Mouse (Mus musculus) forebrain, embryonic 11.5 days (tissue): ENCODE measurements around the gene Rtn4. TPM values are rescaled to one million over a fixed set of nuclear protein-coding genes. Genes with fewer than 3 reads are reported as not detected.

Source experiments
- ATAC-seq: fragments of 200-750 bp; cut with Nextera tagmentation; replicated peaks from 2 replicates; pipeline ENCODE4 v1.8.0; 2017; ENCODE audit warnings: moderate TSS enrichment; ENCODE audit not compliant: low FRiP score
- DNase-seq: peaks from one replicate; pipeline ENCODE4 v3.0.0-alpha.2; 2017; ENCODE audit warnings: low spot score
- H3K27ac ChIP-seq: fragments of 300-500 bp; sonication (generic); 2 replicates; pipeline ENCODE4 v1.5.1; 2014; ENCODE audit warnings: low read depth, low read length
- H3K27me3 ChIP-seq: fragments of 300-500 bp; sonication (generic); 2 replicates; pipeline ENCODE4 v1.6.1; 2014; ENCODE audit warnings: mild to moderate bottlenecking, low read length, mixed read lengths; ENCODE audit not compliant: control insufficient read depth, insufficient read depth
- H3K36me3 ChIP-seq: fragments of 300-500 bp; sonication (generic); 2 replicates; pipeline ENCODE4 v1.6.1; 2014; ENCODE audit warnings: mild to moderate bottlenecking, low read length, moderate library complexity, mixed read lengths; ENCODE audit not compliant: control insufficient read depth, insufficient read depth
- H3K4me1 ChIP-seq: fragments of 300-500 bp; sonication (generic); replicated peaks from 2 replicates; pipeline ENCODE4 v1.6.1; 2014; ENCODE audit warnings: low read length, mixed read lengths; ENCODE audit not compliant: control insufficient read depth, insufficient read depth
- H3K4me2 ChIP-seq: fragments of 300-500 bp; sonication (generic); 2 replicates; pipeline ENCODE4 v1.6.1; 2014; ENCODE audit warnings: low read depth, mild to moderate bottlenecking, low read length, moderate library complexity, mixed read lengths; ENCODE audit not compliant: severe bottlenecking
- H3K4me3 ChIP-seq: fragments of 300-500 bp; sonication (generic); 2 replicates; pipeline ENCODE4 v1.5.1; 2014; ENCODE audit warnings: low read depth, low read length
- H3K9ac ChIP-seq: fragments of 300-500 bp; sonication (generic); 2 replicates; pipeline ENCODE4 v1.6.1; 2014; ENCODE audit warnings: low read length
- H3K9me3 ChIP-seq: fragments of 300-500 bp; sonication (generic); 2 replicates; pipeline ENCODE4 v1.6.1; 2016; ENCODE audit warnings: low read length, mixed read lengths; ENCODE audit not compliant: control insufficient read depth
- WGBS: fragments of 180-500 bp; shearing (Covaris S2); extraction: QIAGEN DNeasy Blood & Tissue Kit; methylation state at CpG from one replicate; pipeline ENCODE4 v1.1.7; 2014; 5-methylcytosine and 5-hydroxymethylcytosine counted together
- polyA plus RNA-seq: library from polyadenylated mRNA; unstranded; fragments of >200 nt; fragmentation: Nextera tagmentation; extraction: Ambion mirVana; gene quantifications from 2 replicates; pipeline ENCODE4 v1.2.1, GENCODE M21; 2014

Gene Rtn4
- polyA plus RNA-seq, 1 experiment from 2014 or later, result 70.0 TPM

- ATAC-seq, result no peak
- H3K4me2 ChIP-seq, result no peak overlapping the region
Measured at GRCm38 (mm10) chr11:29761387-29761786, 68.6 kb downstream of the Rtn4 start.

GRCm38 (mm10) chr11:29762768-29763167 is 70.0 kb downstream of the Rtn4 start:
- Histone ChIP-seq H3K9ac (no peak overlapping the region), H3K4me3 (no peak overlapping the region), H3K4me2 (no peak overlapping the region), H3K27me3 (peaks cover 2% of the 10 kb centered on the region; the same call in 1 of the 2 replicates), H3K27ac (no peak overlapping the region), H3K9me3 (no peaks in the 10 kb centered on the region), H3K36me3 (no peaks in the 10 kb centered on the region), H3K4me1 (no peaks in the 10 kb centered on the region; the same call in 1 of the 2 replicates)
- 94% methylated on average over 1 of the region's 1 CpGs for WGBS
- ATAC-seq, result no peak
- no peak for DNase-seq

More at GRCm38 (mm10) chr11:29761387-29761786, 68.6 kb downstream of the Rtn4 start:
- 90% methylated on average over 9 of the region's 9 CpGs for WGBS
- no peak overlapping the region for H3K4me3 ChIP-seq
- H3K9ac ChIP-seq, result no peak overlapping the region
- no peaks in the 10 kb centered on the region; the same call in 1 of the 2 replicates for H3K4me1 ChIP-seq
- no peak for DNase-seq
- H3K36me3 ChIP-seq, result no peaks in the 10 kb centered on the region
- no peak overlapping the region for H3K27ac ChIP-seq
- H3K27me3 ChIP-seq, result peaks cover 2% of the 10 kb centered on the region; the same call in 1 of the 2 replicates
- H3K9me3 ChIP-seq, result no peaks in the 10 kb centered on the region

- ATAC-seq, result no peak
- Histone ChIP-seq H3K36me3 (no peaks in the 10 kb centered on the region), H3K27ac (no peak overlapping the region), H3K4me1 (no peaks in the 10 kb centered on the region; the same call in 1 of the 2 replicates), H3K27me3 (peaks cover 2% of the 10 kb centered on the region; the same call in 1 of the 2 replicates), H3K9ac (no peak overlapping the region), H3K4me2 (no peak overlapping the region), H3K4me3 (no peak overlapping the region), H3K9me3 (no peaks in the 10 kb centered on the region)
- no peak for DNase-seq
- 40% methylated on average over 4 of the region's 4 CpGs for WGBS
Measured at GRCm38 (mm10) chr11:29765063-29765462, 72.3 kb downstream of the Rtn4 start.

GRCm38 (mm10) chr11:29766313-29766982 is 73.7 kb downstream of the Rtn4 start:
- DNase-seq (no peak), ATAC-seq (no peak)
- 84% methylated on average over 11 of the region's 11 CpGs for WGBS
- Histone ChIP-seq H3K4me2 (no peak overlapping the region), H3K36me3 (no peaks in the 10 kb centered on the region), H3K9me3 (no peaks in the 10 kb centered on the region), H3K9ac (no peak overlapping the region), H3K27ac (no peak overlapping the region), H3K4me3 (no peak overlapping the region), H3K4me1 (no peaks in the 10 kb centered on the region; the same call in 1 of the 2 replicates), H3K27me3 (peaks cover 2% of the 10 kb centered on the region; the same call in 1 of the 2 replicates)

- no peak overlapping the region for H3K4me3 ChIP-seq
- DNase-seq (no peak), ATAC-seq (0 out of 2 replicates have a peak, but pooled peaks have one; percentile 18)
- H3K36me3 ChIP-seq, result no peaks in the 10 kb centered on the region
- H3K27ac ChIP-seq, result no peak overlapping the region
- H3K4me1 ChIP-seq, result no peaks in the 10 kb centered on the region; the same call in 1 of the 2 replicates
- no peak overlapping the region for H3K4me2 ChIP-seq
- H3K9ac ChIP-seq, result no peak overlapping the region
- no peaks in the 10 kb centered on the region for H3K9me3 ChIP-seq
- H3K27me3 ChIP-seq, result peaks cover 2% of the 10 kb centered on the region; the same call in 1 of the 2 replicates
Measured at GRCm38 (mm10) chr11:29768523-29768922, 75.8 kb downstream of the Rtn4 start.

- Histone ChIP-seq H3K27me3 (peaks cover 2% of the 10 kb centered on the region; the same call in 1 of the 2 replicates), H3K27ac (no peak overlapping the region), H3K9me3 (no peaks in the 10 kb centered on the region), H3K36me3 (no peaks in the 10 kb centered on the region), H3K4me2 (no peak overlapping the region), H3K9ac (no peak overlapping the region), H3K4me1 (no peaks in the 10 kb centered on the region), H3K4me3 (no peak overlapping the region)
- no peak for ATAC-seq
- WGBS, result 60% methylated on average over 3 of the region's 3 CpGs
- DNase-seq, result no peak
Measured at GRCm38 (mm10) chr11:29770666-29771400, 78.1 kb downstream of the Rtn4 start.

- H3K9ac ChIP-seq, result no peak overlapping the region
- 87% methylated on average over 1 of the region's 1 CpGs for WGBS
Measured at GRCm38 (mm10) chr11:29772279-29772678, 79.5 kb downstream of the Rtn4 start.

GRCm38 (mm10) chr11:29774296-29774695 is 81.5 kb downstream of the Rtn4 start:
- no peaks in the 10 kb centered on the region for H3K4me1 ChIP-seq
- no peak overlapping the region for H3K4me2 ChIP-seq
- no peak overlapping the region for H3K9ac ChIP-seq
- ATAC-seq, result peak; percentile 66
- H3K36me3 ChIP-seq, result no peaks in the 10 kb centered on the region
- no peak overlapping the region for H3K4me3 ChIP-seq
- no peaks in the 10 kb centered on the region for H3K9me3 ChIP-seq
- no peak overlapping the region for H3K27ac ChIP-seq
- DNase-seq, result no peak
- 47% methylated on average over 2 of the region's 2 CpGs for WGBS
- H3K27me3 ChIP-seq, result no peaks in the 10 kb centered on the region

More at GRCm38 (mm10) chr11:29772279-29772678, 79.5 kb downstream of the Rtn4 start:
- H3K9me3 ChIP-seq, result no peaks in the 10 kb centered on the region
- H3K27ac ChIP-seq, result no peak overlapping the region
- no peaks in the 10 kb centered on the region for H3K36me3 ChIP-seq
- H3K4me3 ChIP-seq, result no peak overlapping the region
- H3K27me3 ChIP-seq, result no peaks in the 10 kb centered on the region
- no peaks in the 10 kb centered on the region for H3K4me1 ChIP-seq
- ATAC-seq, result no peak
- no peak for DNase-seq
- no peak overlapping the region for H3K4me2 ChIP-seq
